In the genomic region with DNA sequence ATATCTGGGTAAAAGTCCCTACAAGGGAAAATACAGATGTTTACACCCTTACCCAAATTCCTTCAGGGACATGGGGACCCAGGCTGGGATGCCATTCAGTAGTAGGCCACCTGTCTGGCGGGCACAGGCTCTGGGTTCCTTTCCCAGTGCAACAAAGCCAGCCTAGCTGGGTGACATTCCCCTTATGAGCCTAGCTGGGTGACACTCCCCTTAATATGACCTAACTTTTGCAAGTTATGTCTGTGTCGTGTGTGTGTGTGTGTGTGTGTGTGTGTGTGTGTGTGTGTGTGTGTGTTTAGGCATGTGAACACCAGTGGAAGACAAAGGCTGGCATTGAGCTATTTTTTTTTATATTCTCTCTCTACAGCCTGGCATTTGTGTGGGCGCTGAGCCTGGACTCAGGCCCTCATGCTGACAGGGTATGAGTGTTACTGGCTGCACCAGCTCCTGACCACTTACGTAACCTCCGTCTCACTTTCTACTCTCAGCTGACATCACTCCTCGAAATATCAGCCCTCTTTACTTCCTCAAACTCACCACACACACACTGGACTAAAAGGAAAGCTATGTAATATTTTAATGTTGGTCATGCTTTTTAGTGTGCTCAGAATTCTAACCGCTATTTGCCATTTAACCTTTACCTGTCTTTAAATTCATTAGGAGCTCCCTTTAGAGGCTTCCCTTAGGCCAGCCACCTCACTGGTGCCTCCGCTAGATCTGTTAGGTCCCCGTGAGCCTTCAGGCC, we compare ENCODE assay signal across 9 mouse cellular contexts. TPM values are rescaled to one million over a fixed set of nuclear protein-coding genes. Genes with fewer than 3 reads are reported as not detected.
DNase-seq lines count a peak whose midpoint lies in the region; ATAC-seq lines count a peak whose summit lies in the region.
"Had no signal": no experiment of that assay in that cellular context is flagged by ENCODE, and none has a peak within 500 bp of the region (broad histone marks: within the 10 kb centered on the region; RNA-seq: fewer than 3 reads in every experiment).

No protein-coding gene starts in this region.

- ATAC-seq in cerebellum, adult (ENCODE audit: insufficient number of reproducible peaks, low FRiP score, low TSS enrichment) = peak; percentile 66; the same call in 1 of the 2 replicates
- ATAC-seq in common myeloid progenitor, adult 5-6 weeks (replicated peaks; ENCODE audit: low read depth, poor library complexity, severe bottlenecking) = peak; percentile 81
- no peak for ATAC-seq in lung, embryonic 15.5 days (ENCODE audit: borderline replicate concordance, extremely low read depth, low FRiP score, low TSS enrichment)

- no peaks in the 10 kb centered on the region for H3K4me1 ChIP-seq in lung, embryonic 15.5 days

- no peaks in the 10 kb centered on the region for H3K36me3 ChIP-seq in lung, embryonic 15.5 days

- WGBS in lung, embryonic 15.5 days = 63% methylated on average over 9 of the region's 9 CpGs

- H3K27me3 ChIP-seq in lung, embryonic 15.5 days = no peaks in the 10 kb centered on the region

- no peak for DNase-seq in cerebellum, postnatal 4 days (ENCODE audit: low spot score in 2 of 2)
- DNase-seq in CD4-positive, CD25-positive, alpha-beta regulatory T cell, adult 2 months (ENCODE audit: low read depth, low spot score) = peak; percentile 64
- DNase-seq in testis, postnatal 10 days (ENCODE audit: low spot score) = no peak
- DNase-seq in right cerebral cortex, adult 2 months (ENCODE audit: low spot score in 2 of 2) = no peak
- no peak for DNase-seq in left cerebral cortex, adult 11 months (ENCODE audit: low spot score)

- H3K9me3 ChIP-seq in lung, embryonic 15.5 days = no peaks in the 10 kb centered on the region

- 0 out of 2 replicates have a peak overlapping the region, but pooled peaks have one; percentile 5 for H3K27ac ChIP-seq in lung, embryonic 15.5 days

- no peak overlapping the region for H3K4me3 ChIP-seq in lung, embryonic 15.5 days
- H3K4me3 ChIP-seq: erythroblast, embryonic 14.5 days had no signal

- no peak overlapping the region for H3K4me2 ChIP-seq in lung, embryonic 15.5 days

- H3K9ac ChIP-seq in lung, embryonic 15.5 days = no peak overlapping the region

RNA-seq across cellular contexts. Expression of a gene that starts 5.8 kb away (rescaled TPM):
- total RNA-seq in common myeloid progenitor, adult 5-6 weeks (2017) = not detected in 2 replicates
- polyA plus RNA-seq in lung, embryonic 15.5 days (2015; fragmentation: Nextera tagmentation; extraction: Ambion mirVana) = not detected in 2 replicates
- polyA plus RNA-seq: erythroblast, embryonic 14.5 days had no signal

RNA-seq across cellular contexts. Expression of a gene that starts 37.2 kb away (rescaled TPM):
- total RNA-seq in common myeloid progenitor, adult 5-6 weeks (2017) = 101 and 143 TPM in 2 replicates
- 20.7 and 22.5 TPM in 2 replicates for polyA plus RNA-seq in lung, embryonic 15.5 days (2015; fragmentation: Nextera tagmentation; extraction: Ambion mirVana)
